Mouse (Mus musculus) bone marrow, adult 2 months (tissue): ENCODE data around the gene Dhx30.

Experiments used
- CTCF ChIP-seq: fragments of 200-500 bp; IDR thresholded peaks from 2 replicates; pipeline ENCODE4 v1.5.1; 2011; ENCODE audit warnings: low read length, control low read depth; ENCODE audit not compliant: control insufficient read depth, insufficient read depth
- POLR2A ChIP-seq: fragments of 200-500 bp; IDR thresholded peaks from 2 replicates; pipeline ENCODE4 v1.6.1; 2011; ENCODE audit warnings: low read depth, mild to moderate bottlenecking, control low read depth, low read length, borderline replicate concordance; ENCODE audit not compliant: control insufficient read depth

- TF ChIP-seq CTCF (no peak), POLR2A (no peak)
Measured at GRCm38 (mm10) chr9:110081066-110081465, 36.6 kb downstream of the Dhx30 start.
